Comparison of ENCODE assay signal across 27 mouse cellular contexts in genomic region chr13:89387416-89387815, GRCm38 (mm10).
DNase-seq lines count a peak whose midpoint lies in the region; ATAC-seq and TF ChIP-seq lines count a peak whose summit lies in the region.
"Had no signal": no experiment of that assay in that cellular context is flagged by ENCODE, and none has a peak within 500 bp of the region (broad histone marks: within the 10 kb centered on the region; RNA-seq: fewer than 3 reads in every experiment).

No protein-coding gene starts in this region.

- no peak for TF ChIP-seq RAD21 in MEL (IDR thresholded peaks at IDR 0.05; ENCODE audit: low read depth, low read length)

- H3K9ac ChIP-seq in MEL (ENCODE audit: control insufficient read depth, low read depth, low read length, poor library complexity, severe bottlenecking), result no peak overlapping the region
- no peak overlapping the region for H3K9ac ChIP-seq in intestine, embryonic 15.5 days
- H3K9ac ChIP-seq: forebrain, embryonic 13.5 days; heart, embryonic 12.5 days; heart, embryonic 15.5 days; hindbrain, embryonic 13.5 days had no signal

- ATAC-seq in inflammation-experienced regulatory T-cells, adult 6 months, result peak; percentile 50
- no peak for ATAC-seq in intestine, embryonic 15.5 days
- ATAC-seq in frontal cortex, adult (ENCODE audit: low TSS enrichment), result no peak
- ATAC-seq: forebrain, embryonic 13.5 days; forebrain, embryonic 16.5 days; hindbrain, embryonic 16.5 days; intestine, postnatal 0 days; Patski had no signal

- H3K4me1 ChIP-seq in MEL (ENCODE audit: control insufficient read depth in 1 of 2, insufficient read depth in 2 of 2, low read length in 2 of 2), result peaks cover 11 to 18% of the 10 kb centered on the region in 2 experiments
- no peaks in the 10 kb centered on the region for H3K4me1 ChIP-seq in intestine, embryonic 15.5 days (replicated peaks)
- H3K4me1 ChIP-seq: forebrain, embryonic 10.5 days; forebrain, embryonic 13.5 days; heart, embryonic 12.5 days; heart, embryonic 15.5 days; hindbrain, embryonic 10.5 days; hindbrain, embryonic 13.5 days had no signal

- no peak overlapping the region for H3K4me2 ChIP-seq in intestine, embryonic 15.5 days (replicated peaks)
- H3K4me2 ChIP-seq: forebrain, embryonic 13.5 days; heart, embryonic 12.5 days; heart, embryonic 15.5 days; hindbrain, embryonic 13.5 days had no signal

- H3K79me2 ChIP-seq in MEL (ENCODE audit: control insufficient read depth, insufficient read depth, low read length, poor library complexity), result peaks cover 3% of the 10 kb centered on the region

- DNase-seq in 416B (ENCODE audit: low read depth) (peak; percentile 55), MEL (ENCODE audit: low read depth, low spot score) (peak; percentile 58)
- DNase-seq in adrenal gland, postnatal 10 days, result no peak
- DNase-seq: adrenal gland, postnatal 14 days; cerebellum, adult 11 months; cerebellum, adult 2 months; cerebellum, adult 9-11 months; cerebellum, postnatal 25 days; embryo, embryonic 11 days; gastrocnemius, adult 2 months; gastrocnemius, postnatal 14 days; heart, adult 18-20 months; heart, postnatal 10 days; heart, postnatal 36 days had no signal

- TF ChIP-seq EP300 in MEL (IDR thresholded peaks at IDR 0.05; ENCODE audit: low read depth in 1 of 2, low read length in 2 of 2), result peak; percentile 27 to 68; a peak in 3 of 4 replicates

- H3K9me3 ChIP-seq in MEL (replicated peaks; ENCODE audit: insufficient read depth, low read length), result no peaks in the 10 kb centered on the region
- no peaks in the 10 kb centered on the region for H3K9me3 ChIP-seq in intestine, embryonic 15.5 days
- H3K9me3 ChIP-seq: forebrain, embryonic 10.5 days; forebrain, embryonic 13.5 days; heart, embryonic 15.5 days; hindbrain, embryonic 10.5 days; hindbrain, embryonic 13.5 days had no signal

- H3K27me3 ChIP-seq in MEL (ENCODE audit: control insufficient read depth in 1 of 2, insufficient read depth in 2 of 2, low read length in 2 of 2), result no peaks in the 10 kb centered on the region
- H3K27me3 ChIP-seq in intestine, embryonic 15.5 days (replicated peaks), result no peaks in the 10 kb centered on the region
- H3K27me3 ChIP-seq: forebrain, embryonic 13.5 days; heart, embryonic 12.5 days; heart, embryonic 15.5 days; hindbrain, embryonic 13.5 days; Patski had no signal

- no peak for TF ChIP-seq CTCF in MEL (IDR thresholded peaks at IDR 0.05 in 2 of 3, conservative IDR thresholded peaks at IDR 0.05 in 1 of 3; ENCODE audit: control insufficient read depth in 1 of 3, insufficient read depth in 1 of 3, low read depth in 2 of 3, low read length in 3 of 3, poor library complexity in 1 of 3, severe bottlenecking in 1 of 3)

- WGBS in intestine, embryonic 15.5 days, result 100% methylated on average over 1 of the region's 1 CpGs

- peaks cover 0 to 28% of the 10 kb centered on the region in 2 experiments; a peak in 2 of 4 replicates for H3K36me3 ChIP-seq in MEL (ENCODE audit: control insufficient read depth in 1 of 2, insufficient read depth in 2 of 2, low read length in 2 of 2)
- H3K36me3 ChIP-seq in intestine, embryonic 15.5 days, result no peaks in the 10 kb centered on the region
- H3K36me3 ChIP-seq: forebrain, embryonic 10.5 days; heart, embryonic 12.5 days; heart, embryonic 15.5 days; hindbrain, embryonic 10.5 days; hindbrain, embryonic 13.5 days had no signal

- TF ChIP-seq POLR2A in MEL (IDR thresholded peaks at IDR 0.05; ENCODE audit: control insufficient read depth in 1 of 2, insufficient read depth in 1 of 2, low read depth in 1 of 2, low read length in 2 of 2, poor library complexity in 1 of 2), result no peak

- no peak overlapping the region for H3K27ac ChIP-seq in MEL (ENCODE audit: control insufficient read depth, low read depth, low read length)
- no peak overlapping the region for H3K27ac ChIP-seq in intestine, embryonic 15.5 days
- H3K27ac ChIP-seq: forebrain, embryonic 10.5 days; forebrain, embryonic 13.5 days; gastrocnemius, adult 2 months; heart, embryonic 15.5 days; hindbrain, embryonic 10.5 days; hindbrain, embryonic 13.5 days had no signal

- no peak overlapping the region for H3K4me3 ChIP-seq in MEL (ENCODE audit: control insufficient read depth in 1 of 2, insufficient read depth in 1 of 2, low read depth in 2 of 2, low read length in 2 of 2)
- H3K4me3 ChIP-seq in intestine, embryonic 15.5 days (replicated peaks), result no peak overlapping the region
- H3K4me3 ChIP-seq: forebrain, embryonic 10.5 days; forebrain, embryonic 13.5 days; gastrocnemius, adult 2 months; heart, embryonic 12.5 days; heart, embryonic 15.5 days; hindbrain, embryonic 10.5 days; hindbrain, embryonic 13.5 days had no signal

TF ChIP-seq in MEL, 35 proteins besides CTCF, POLR2A, EP300 and RAD21:
- TF ChIP-seq MEF2A (IDR thresholded peaks at IDR 0.05; ENCODE audit: extremely low read depth, insufficient replicate concordance, low read depth, low read length, poor library complexity, severe bottlenecking), result no peak
- peak; percentile 62; the same call in 1 of the 2 replicates for TF ChIP-seq ELF1 (IDR thresholded peaks at IDR 0.05; ENCODE audit: low read depth, low read length)
- TF ChIP-seq ETS1 (IDR thresholded peaks at IDR 0.05; ENCODE audit: low read depth, low read length), result peak; percentile 92
- peak; percentile 70 for TF ChIP-seq GATA1 (IDR thresholded peaks at IDR 0.05; ENCODE audit: low read depth, low read length)
